Mouse (Mus musculus) thymus, postnatal 4 days (tissue): ENCODE data around the gene Prmt7.

Experiments
- DNase-seq: peaks from one replicate; pipeline ENCODE4 v3.0.0; 2021

Prmt7 gene

DNA sequence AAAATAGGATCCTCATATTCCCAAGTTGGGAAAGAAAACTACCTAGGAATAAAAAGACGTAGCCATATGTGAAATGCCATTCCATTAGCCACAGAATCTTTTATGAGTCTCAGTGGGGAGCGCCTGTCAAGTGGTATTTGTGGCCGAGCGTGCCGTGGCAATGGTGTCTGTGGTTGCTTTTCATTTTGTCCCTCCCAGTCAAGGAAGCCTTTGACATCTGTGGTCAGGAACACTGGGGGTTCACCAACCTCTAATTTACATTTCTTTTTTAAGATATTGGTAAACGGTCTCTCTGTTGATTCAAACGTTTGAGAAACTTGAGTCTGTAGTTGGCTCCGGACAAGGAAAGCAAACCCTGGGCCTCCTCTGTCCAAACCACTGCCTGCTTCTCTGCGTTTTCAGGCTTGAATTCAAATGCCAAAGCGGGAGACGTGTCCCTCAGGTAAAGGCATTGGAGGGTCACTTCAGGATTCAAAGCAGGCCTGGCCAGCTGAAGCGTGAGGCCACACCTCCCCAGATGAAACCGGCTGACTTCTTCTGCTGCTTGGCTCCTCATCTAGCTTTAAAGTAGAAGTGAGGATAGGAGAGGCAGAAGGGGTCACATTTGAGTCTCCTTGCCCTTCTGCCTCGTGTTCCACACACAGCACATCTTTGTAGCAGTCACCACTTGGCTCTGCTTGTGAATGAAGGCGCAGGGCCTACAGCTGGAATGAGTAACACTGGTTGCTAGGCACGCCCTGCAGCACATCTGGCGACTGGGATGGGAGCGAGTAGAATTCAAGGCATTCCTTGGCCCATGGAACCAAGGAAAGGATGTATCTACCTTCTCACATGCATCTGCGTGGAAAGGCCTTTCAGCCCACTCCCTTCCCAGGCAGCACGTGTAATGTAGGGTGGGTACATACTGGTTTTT lies 82.0 kb downstream of the Prmt7 start:
- no peak for DNase-seq

DNA sequence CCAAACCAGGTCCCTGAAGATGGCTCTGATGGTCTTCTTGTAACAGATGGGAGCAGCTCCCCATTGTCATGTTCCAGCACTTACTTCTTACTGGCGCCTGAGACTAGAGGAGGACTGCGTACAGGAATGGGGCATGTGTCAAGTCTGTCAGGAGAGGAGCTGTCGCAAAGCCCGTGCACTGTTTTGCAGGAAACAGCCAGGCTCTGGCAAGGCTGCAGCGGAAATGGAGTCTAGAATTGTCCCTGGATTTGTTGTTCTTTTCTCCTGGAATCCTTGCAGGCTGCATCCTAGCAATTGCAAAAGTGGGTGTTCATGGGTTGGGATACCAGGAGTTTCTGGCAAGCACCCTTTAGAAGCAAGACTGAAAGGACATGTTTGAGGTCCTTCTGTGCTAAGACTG lies 87.5 kb downstream of the Prmt7 start:
- no peak for DNase-seq

DNA sequence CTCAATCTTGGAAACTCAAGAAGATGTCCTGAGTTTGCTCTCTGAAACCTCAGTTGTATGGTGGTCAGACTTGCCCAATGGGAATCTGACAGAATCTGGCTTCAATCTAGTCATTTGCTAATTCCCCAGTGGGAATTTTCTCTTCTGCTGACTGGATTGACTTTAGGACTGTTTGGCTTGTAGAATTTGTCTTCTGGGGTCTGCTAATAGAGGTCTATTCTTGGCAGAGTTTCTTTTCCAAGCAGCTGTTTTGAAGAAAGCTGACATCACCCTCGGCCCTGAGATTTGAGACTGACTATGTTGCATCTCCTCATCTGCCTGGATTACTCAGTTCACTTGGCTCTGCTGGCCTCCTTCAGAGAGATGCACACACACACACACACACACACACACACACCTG lies 88.1 kb downstream of the Prmt7 start:
- DNase-seq = no peak

DNA sequence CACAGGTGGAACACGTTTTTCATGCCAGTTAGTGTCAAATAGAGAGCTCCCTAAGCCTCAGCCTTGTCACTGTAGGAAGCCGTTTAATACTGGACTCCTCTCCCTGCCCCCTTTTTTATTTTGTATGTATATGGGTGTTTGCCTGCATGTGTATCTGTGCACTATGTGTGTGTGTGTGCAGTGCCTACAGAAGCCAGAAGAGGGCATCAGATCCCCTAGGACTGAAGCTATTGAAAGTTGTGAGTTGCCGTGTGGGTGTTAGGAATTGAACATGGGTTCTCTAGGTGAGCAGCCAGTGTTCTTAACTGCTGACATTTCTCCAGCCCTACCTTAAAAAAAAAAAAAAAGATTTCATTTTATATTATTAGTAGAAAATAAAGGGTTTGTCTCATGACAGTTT lies 89.0 kb downstream of the Prmt7 start:
- no peak for DNase-seq

DNA sequence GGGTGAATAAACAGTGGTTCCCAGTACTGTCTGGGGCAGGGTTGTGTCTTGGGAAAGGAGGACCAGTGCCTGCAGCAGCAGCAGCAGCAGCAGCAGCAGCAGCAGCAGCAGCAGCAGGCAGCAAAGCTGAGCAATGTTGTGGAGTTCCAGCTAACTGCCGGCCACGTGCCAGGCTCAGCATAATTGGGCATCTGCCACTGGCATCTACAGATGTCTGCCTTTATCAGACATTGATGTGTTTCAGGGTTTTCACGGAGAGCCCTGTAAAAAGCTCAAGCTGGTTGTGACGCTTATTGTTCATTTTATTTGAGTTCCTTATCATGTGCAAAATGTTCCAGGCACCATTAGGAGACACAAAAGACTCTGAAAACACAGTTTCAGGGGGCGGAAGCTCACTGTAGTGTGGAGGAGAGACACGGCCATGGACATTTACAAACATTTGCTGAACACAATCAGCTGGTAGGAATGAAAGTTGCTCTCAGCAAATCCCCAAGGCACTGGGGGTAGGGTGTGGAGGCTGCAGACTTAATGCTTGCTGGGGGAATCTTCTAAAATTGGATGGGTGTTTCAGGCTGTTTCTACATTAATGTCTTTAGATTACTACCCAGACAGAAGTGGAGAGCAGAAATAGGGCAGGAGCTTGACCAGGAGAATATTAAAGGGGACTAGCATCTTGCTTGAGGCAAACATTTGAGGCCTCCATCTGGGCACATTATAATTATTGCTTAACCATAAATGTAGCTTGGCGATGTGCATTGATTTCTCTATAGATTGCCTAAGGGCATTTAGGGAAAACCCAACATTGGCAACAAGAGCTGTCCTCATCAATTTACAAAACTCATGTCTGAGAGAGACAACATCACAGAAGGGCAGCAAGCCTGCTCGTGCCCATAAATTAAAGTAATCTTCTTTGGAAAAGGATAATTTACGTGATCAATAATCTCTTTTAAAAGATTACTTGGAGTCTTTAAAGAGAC lies 90.3 kb downstream of the Prmt7 start:
- no peak for DNase-seq
